Mouse (Mus musculus): ENCODE data around the gene Far2. TPM values are rescaled to one million over a fixed set of nuclear protein-coding genes. Genes with fewer than 3 reads are reported as not detected.

Gene Far2
- polyA plus RNA-seq, 1 experiment from 2014 or later: 13.0 TPM

Other genes starting within 250 kb of the Far2 start
- 184 and 188 TPM in 2 replicates for gene Ergic2, start 165.1 kb downstream of the Far2 start, polyA plus RNA-seq (2015; fragmentation: Nextera tagmentation; extraction: Ambion mirVana)